Mouse (Mus musculus): ENCODE data around the gene Dctn3. TPM values are rescaled to one million over a fixed set of nuclear protein-coding genes. Genes with fewer than 3 reads are reported as not detected.
"Not testable (repeated sequence)": the region's sequence is repeated elsewhere in the genome, so short reads cannot be mapped to it uniquely, and the experiment has no call there.

Dctn3 gene
- total RNA-seq (2021) = 100 to 1,000 TPM; 149 to 172 TPM

GRCm38 (mm10) chr4:41722918-41723351 is at the start of gene Dctn3:
Dctn3 (minus strand) TSS chr4:41723170.
- peak; percentile 72 to 73 for DNase-seq (ENCODE audit: extremely low spot score in 1 of 2, low spot score in 1 of 2)

GRCm38 (mm10) chr4:41767301-41767700 is 44.3 kb upstream of the Dctn3 start:
- DNase-seq (ENCODE audit: extremely low spot score in 1 of 2, low spot score in 1 of 2) = not testable (repeated sequence)

GRCm38 (mm10) chr4:41763176-41763575 is 40.2 kb upstream of the Dctn3 start:
- DNase-seq (ENCODE audit: extremely low spot score in 1 of 2, low spot score in 1 of 2) = not testable (repeated sequence)

- DNase-seq (ENCODE audit: extremely low spot score in 1 of 2, low spot score in 1 of 2) = peak in 1 of 2 experiments; percentile 44
Measured at GRCm38 (mm10) chr4:41762688-41763114, 39.7 kb upstream of the Dctn3 start.

- DNase-seq (ENCODE audit: extremely low spot score in 1 of 2, low spot score in 1 of 2) = no peak
Measured at GRCm38 (mm10) chr4:41762099-41762687, 39.2 kb upstream of the Dctn3 start.

GRCm38 (mm10) chr4:41761680-41762079 is 38.7 kb upstream of the Dctn3 start:
- DNase-seq (ENCODE audit: extremely low spot score in 1 of 2, low spot score in 1 of 2) = no peak

- no peak for DNase-seq (ENCODE audit: extremely low spot score in 1 of 2, low spot score in 1 of 2)
Measured at GRCm38 (mm10) chr4:41760911-41761310, 37.9 kb upstream of the Dctn3 start.

- peak; percentile 44 to 52 for DNase-seq (ENCODE audit: extremely low spot score in 1 of 2, low spot score in 1 of 2)
Measured at GRCm38 (mm10) chr4:41760288-41760721, 37.3 kb upstream of the Dctn3 start.

GRCm38 (mm10) chr4:41759656-41760287 is 36.8 kb upstream of the Dctn3 start:
- DNase-seq (ENCODE audit: extremely low spot score in 1 of 2, low spot score in 1 of 2) = no peak

- DNase-seq (ENCODE audit: extremely low spot score in 1 of 2, low spot score in 1 of 2) = no peak
Measured at GRCm38 (mm10) chr4:41759206-41759605, 36.2 kb upstream of the Dctn3 start.

- DNase-seq (ENCODE audit: extremely low spot score in 1 of 2, low spot score in 1 of 2) = no peak
Measured at GRCm38 (mm10) chr4:41758701-41759100, 35.7 kb upstream of the Dctn3 start.

- no peak for DNase-seq (ENCODE audit: extremely low spot score in 1 of 2, low spot score in 1 of 2)
Measured at GRCm38 (mm10) chr4:41758021-41758420, 35.1 kb upstream of the Dctn3 start.

GRCm38 (mm10) chr4:41757321-41757720 is 34.4 kb upstream of the Dctn3 start:
- DNase-seq (ENCODE audit: extremely low spot score in 1 of 2, low spot score in 1 of 2) = no peak

GRCm38 (mm10) chr4:41756440-41756839 is 33.5 kb upstream of the Dctn3 start:
- DNase-seq (ENCODE audit: extremely low spot score in 1 of 2, low spot score in 1 of 2) = no peak

GRCm38 (mm10) chr4:41755338-41756305 is 32.7 kb upstream of the Dctn3 start, which contains the start of gene Sigmar1:
Sigmar1 (minus strand) TSS chr4:41756157.
- DNase-seq (ENCODE audit: extremely low spot score in 1 of 2, low spot score in 1 of 2) = peak; percentile 75 to 79

GRCm38 (mm10) chr4:41754797-41755337 is 31.9 kb upstream of the Dctn3 start, which contains the start of gene Galt:
Galt (plus strand) TSS chr4:41755228.
- DNase-seq (ENCODE audit: extremely low spot score in 1 of 2, low spot score in 1 of 2) = no peak

- DNase-seq (ENCODE audit: extremely low spot score in 1 of 2, low spot score in 1 of 2) = no peak
Measured at GRCm38 (mm10) chr4:41745021-41745420, 22.1 kb upstream of the Dctn3 start.

GRCm38 (mm10) chr4:41744131-41744530 is 21.2 kb upstream of the Dctn3 start:
- DNase-seq (ENCODE audit: extremely low spot score in 1 of 2, low spot score in 1 of 2) = no peak

- peak; percentile 79 to 85 for DNase-seq (ENCODE audit: extremely low spot score in 1 of 2, low spot score in 1 of 2)
Measured at GRCm38 (mm10) chr4:41741158-41741560, 18.2 kb upstream of the Dctn3 start.

- DNase-seq (ENCODE audit: extremely low spot score in 1 of 2, low spot score in 1 of 2) = peak; percentile 61 to 66
Measured at GRCm38 (mm10) chr4:41740380-41741157, 17.6 kb upstream of the Dctn3 start.
